Mouse (Mus musculus) left cerebral cortex, postnatal 36 days (tissue): ENCODE measurements at regions not wholly inside any gene's neighbourhood (a gene's known extent, or its start where the extent isn't known, plus 50 kb on each side); places are given as distances from the start of the nearest gene placed in this dataset.

ENCODE experiments used
- DNase-seq, 2 experiments: peaks; one replicate each; pipeline ENCODE4 v3.0.0; 2021 to 2022; ENCODE audit warnings: low spot score in 2 of 2, mixed read lengths in 1 of 2
- intact Hi-C: fragments of 180-260 bp; cut with DNase I; formaldehyde crosslinking; loops from one replicate; pipeline ENCODE4 v1.15.1; 2025

GRCm38 (mm10) chr3:70557821-70558220 lies 550.4 kb downstream of the Otol1 start:
- no peak for DNase-seq
- intact Hi-C loops, result no loop called here

GRCm38 (mm10) chr3:70566140-70566857 lies 558.9 kb downstream of the Otol1 start:
- no peak for DNase-seq
- intact Hi-C loops, result no loop called here

GRCm38 (mm10) chr3:70594785-70595184 lies 587.4 kb downstream of the Otol1 start:
- DNase-seq, result no peak
- intact Hi-C loops, result no loop called here
